Mouse (Mus musculus) embryonic stem cell, embryonic (primary cell): ENCODE measurements around the gene Klb.

ENCODE experiments used
- CTCF ChIA-PET, 4 experiments: fragments of 300-600 bp in 2 of 4; fragments of 350-600 bp in 2 of 4; sonication (Branson Sonifier 250); formaldehyde crosslinking; loops; one replicate each; lab custom pipeline; 2022; ENCODE audit warnings: inconsistent platforms in 2 of 4; lab: Charles Lee
- POLR2A ChIA-PET, 4 experiments: fragments of 300-600 bp in 2 of 4; fragments of 350-600 bp in 2 of 4; sonication (Branson Sonifier 250); formaldehyde crosslinking; loops; one replicate each; lab custom pipeline; 2022; ENCODE audit warnings: antibody characterized with exemption in 4 of 4, inconsistent platforms in 1 of 4; lab: Charles Lee

Klb gene

DNA sequence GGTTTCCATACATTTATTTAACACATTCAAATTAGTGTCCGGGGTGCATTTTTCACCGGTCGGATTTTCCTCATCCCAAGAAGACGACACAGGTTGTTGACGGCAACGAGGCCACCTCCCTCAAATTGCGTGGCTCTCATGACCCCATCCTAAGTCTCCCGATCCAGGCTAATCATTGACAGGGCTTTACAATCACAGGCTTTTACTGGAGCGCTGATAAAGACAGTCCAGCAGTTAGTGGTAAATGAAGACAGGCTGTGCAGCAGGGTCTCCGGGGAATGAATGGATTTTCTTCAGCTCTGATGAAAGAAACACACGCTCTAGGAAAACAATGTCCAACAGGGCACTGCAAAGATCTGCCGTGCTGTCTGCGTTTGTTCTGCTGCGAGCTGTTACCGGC lies at the start of gene Klb:
Gene Klb, plus strand, starts transcription at position 147 of the 400 bp plus-strand sequence.
- POLR2A ChIA-PET: interaction anchor here in 3 of 4 experiments (0.5 to 1.5 kb wide), 6 partner anchors 13 to 230 kb away, joined by 3 to 5 read pairs (median 3); partner anchors contain the start of gene Rfc1 (in 1 of the 3)

DNA sequence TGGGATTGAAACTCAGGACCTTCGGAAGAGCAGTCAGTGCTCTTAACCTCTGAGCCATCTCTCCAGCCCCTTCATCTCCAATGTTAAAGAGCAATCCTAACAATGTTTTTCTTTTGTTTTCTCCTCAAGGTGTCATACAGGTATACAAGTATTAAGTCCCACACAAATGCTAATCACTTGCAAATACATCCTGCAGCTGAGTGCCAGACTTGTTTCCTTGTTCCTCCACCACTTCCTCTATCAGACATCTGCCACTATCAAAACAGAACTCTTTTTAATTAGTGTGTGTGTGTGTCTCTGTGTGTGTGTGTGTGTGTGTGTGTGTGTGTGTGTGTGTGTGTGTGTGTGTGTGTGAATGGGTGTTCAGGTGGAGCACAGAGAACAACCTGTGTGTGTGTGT lies 48.5 kb upstream of the Klb start:
- ChIA-PET POLR2A (interaction anchor here (0.6 to 4.0 kb wide), 41 partner anchors 9 to 1326 kb away, joined by 3 to 27 read pairs (median 5); partner anchors contain the start of genes Lias (in 2 of the 4), Rfc1 (in 2 of the 4), Rpl9 (in 2 of the 4) and Wdr19 (in 2 of the 4)), CTCF (interaction anchor here in 3 of 4 experiments (0.5 to 1.8 kb wide), 3 partner anchors 15 to 38 kb away, joined by 3 to 5 read pairs (median 3); no protein-coding TSS in a partner anchor)

More for the DNA sequence above, at the start of gene Klb:
- CTCF ChIA-PET: no interaction called here

DNA sequence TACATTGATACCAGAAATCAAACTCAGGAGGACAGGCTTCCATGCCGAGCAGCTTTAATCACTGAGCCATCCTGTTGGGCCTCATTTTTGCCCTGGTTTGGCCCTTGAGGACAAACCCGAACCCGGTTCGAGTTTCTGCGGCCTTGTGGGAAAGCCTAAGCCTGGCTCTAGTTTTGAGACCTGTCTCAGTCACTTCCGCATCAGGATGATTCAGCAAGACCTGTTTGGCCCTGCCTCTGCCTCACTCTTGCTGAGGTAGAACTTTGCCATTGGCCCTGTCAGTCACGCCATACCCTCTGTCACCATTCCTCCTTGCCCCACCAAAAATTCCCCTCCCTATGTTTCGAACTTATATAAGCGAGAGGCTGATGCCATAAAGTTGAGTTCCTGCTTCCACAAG lies 48.0 kb upstream of the Klb start:
- ChIA-PET CTCF (interaction anchor here in 3 of 4 experiments (0.5 to 1.8 kb wide), 3 partner anchors 16 to 38 kb away, joined by 3 to 5 read pairs (median 3); no protein-coding TSS in a partner anchor), POLR2A (interaction anchor here in 3 of 4 experiments (0.6 to 4.0 kb wide), 36 partner anchors 9 to 236 kb away, joined by 3 to 27 read pairs (median 5); partner anchors contain the start of genes Lias (in 2 of the 3), Rfc1 (in 2 of the 3), Rpl9 (in 2 of the 3) and Ugdh (in 1 of the 3))

DNA sequence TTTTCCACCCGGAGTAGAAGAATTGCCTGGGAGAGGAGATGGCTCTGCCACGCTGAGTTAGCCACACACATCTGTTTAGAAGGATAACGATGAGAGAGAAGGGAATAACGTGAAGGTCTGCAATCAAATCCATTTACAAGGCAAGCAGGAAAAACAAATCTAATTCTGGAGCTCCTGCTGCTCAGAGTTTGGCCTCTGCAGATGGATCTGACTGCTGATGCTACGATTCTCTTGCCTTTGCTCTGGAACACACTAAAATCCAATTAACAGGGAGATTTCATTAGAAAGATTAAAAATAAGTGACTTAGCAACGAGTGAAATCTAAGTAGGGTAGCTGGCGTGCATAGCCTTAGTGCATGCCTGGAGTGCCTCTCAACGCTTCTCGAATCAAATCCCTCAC lies 42.6 kb upstream of the Klb start:
- ChIA-PET CTCF (no interaction called here), POLR2A (interaction anchor here in 2 of 4 experiments (1.3 to 2.4 kb wide), 2 partner anchors 86 kb away, joined by 3 to 6 read pairs; partner anchors contain the start of genes Lias (in 2 of the 2) and Rpl9 (in 2 of the 2))

DNA sequence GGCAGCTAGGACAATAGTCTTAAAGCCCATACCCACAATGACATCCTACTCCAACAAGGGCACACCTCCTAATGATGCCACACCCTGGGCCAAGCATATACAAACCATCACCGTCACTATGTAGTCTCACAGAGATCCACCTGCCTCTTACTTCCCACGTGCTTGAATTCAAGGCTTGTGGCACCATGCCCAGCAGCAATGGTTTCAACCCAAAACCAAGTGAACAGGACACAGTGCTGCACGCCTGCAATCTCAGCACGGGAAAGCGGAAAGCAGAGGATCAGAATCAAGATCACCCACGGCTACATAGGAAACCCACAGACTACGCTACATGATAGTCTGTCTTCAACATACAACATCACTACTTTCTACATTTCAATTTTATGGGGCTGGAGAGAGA lies 39.9 kb upstream of the Klb start:
- ChIA-PET CTCF (no interaction called here), POLR2A (interaction anchor here in 1 of 4 experiments (1.2 to 5.2 kb wide), 2 partner anchors 8 to 22 kb away, joined by 3 to 26 read pairs; no protein-coding TSS in a partner anchor)

DNA sequence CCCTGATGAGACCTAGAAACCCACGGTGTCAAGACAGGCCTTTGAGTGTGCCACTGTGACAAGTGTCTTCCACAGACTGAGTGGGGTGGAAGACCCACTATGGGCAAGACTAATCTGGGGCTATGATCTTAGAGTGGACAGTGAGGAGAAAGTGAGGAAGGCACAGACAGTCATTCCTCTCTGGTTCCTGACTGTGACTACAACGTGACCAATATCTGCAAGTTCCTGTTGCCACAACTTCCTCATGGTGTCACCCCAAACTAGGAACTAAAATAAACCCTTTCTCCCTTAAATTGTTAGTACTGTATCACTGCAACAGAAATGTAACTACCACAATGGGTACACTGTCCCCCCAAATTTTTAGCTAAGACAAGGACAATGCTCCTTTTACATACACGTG lies 39.2 kb upstream of the Klb start:
- CTCF ChIA-PET: no interaction called here

DNA sequence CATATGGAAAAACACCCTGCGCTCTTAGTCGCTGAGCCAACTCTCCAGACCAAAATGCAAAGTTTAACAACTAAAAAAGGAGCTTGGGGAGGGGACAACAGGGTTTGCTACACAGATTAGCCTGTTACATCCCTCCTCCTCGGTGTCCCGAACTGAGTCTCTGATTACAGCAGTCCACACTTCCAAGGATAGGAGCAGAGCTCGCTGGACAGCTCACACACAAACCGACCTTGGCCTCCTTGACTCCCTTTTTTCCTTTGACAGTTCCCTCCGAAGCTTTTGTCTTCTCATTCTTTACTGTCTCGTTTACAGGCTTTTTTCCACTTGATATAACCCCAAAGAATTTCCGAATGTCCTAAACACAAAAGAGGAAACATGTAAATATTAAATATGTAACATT lies 28.9 kb upstream of the Klb start:
- POLR2A ChIA-PET: interaction anchor here in 1 of 4 experiments (0.7 to 1.2 kb wide), 2 partner anchors 14 to 72 kb away, joined by 3 read pairs; partner anchors contain the start of genes Lias and Rpl9
- CTCF ChIA-PET: no interaction called here

More for the DNA sequence above, 39.2 kb upstream of the Klb start:
- POLR2A ChIA-PET: interaction anchor here in 1 of 4 experiments (0.9 to 5.2 kb wide), 2 partner anchors 9 to 20 kb away, joined by 3 to 26 read pairs; no protein-coding TSS in a partner anchor

DNA sequence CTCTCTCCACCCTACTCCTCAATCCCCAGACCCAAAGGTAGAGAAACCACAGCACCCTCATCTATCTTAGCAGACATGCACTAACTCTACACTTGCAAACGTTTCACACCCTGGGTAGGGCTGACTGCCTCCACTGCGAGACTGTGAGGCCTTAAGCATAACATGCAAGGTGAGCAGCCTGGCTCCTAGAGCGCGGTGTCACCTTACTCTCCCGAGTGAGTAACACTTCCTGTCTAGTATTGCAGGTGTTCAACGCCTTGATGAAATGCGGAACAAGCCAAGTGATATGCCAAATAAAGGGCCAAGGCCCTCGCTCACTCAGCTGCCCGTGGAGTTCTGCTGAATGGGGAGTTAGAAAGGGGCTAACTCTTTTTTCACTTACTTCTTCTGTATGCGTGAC lies 25.9 kb upstream of the Klb start:
- ChIA-PET CTCF (no interaction called here), POLR2A (interaction anchor here in 3 of 4 experiments (0.7 to 1.6 kb wide), 4 partner anchors 21 to 69 kb away, joined by 3 to 5 read pairs (median 4); partner anchors contain the start of genes Lias (in 1 of the 3) and Rpl9 (in 1 of the 3))

DNA sequence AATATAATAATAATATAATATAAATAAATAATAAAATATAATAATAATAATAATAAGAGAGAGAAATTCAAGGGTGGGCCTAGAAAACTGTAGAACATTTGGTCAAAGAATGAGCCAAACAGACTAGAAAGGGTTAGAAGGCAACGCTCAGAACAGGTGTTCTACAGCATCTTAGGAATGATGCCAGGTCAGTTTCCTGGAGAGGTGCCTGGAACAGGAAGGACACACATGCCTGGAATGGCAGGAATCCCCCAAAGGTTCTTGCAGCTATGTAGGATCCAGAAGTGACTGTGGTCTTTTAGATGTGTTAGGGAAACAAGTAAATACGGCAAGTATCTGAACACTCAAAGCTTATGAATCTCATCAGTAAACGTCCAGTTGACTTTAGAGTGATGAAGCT lies 23.8 kb upstream of the Klb start:
- CTCF ChIA-PET: interaction anchor here in 1 of 4 experiments (1.2 kb wide), 1 partner anchor 10 kb away, joined by 3 read pairs; no protein-coding TSS in a partner anchor

DNA sequence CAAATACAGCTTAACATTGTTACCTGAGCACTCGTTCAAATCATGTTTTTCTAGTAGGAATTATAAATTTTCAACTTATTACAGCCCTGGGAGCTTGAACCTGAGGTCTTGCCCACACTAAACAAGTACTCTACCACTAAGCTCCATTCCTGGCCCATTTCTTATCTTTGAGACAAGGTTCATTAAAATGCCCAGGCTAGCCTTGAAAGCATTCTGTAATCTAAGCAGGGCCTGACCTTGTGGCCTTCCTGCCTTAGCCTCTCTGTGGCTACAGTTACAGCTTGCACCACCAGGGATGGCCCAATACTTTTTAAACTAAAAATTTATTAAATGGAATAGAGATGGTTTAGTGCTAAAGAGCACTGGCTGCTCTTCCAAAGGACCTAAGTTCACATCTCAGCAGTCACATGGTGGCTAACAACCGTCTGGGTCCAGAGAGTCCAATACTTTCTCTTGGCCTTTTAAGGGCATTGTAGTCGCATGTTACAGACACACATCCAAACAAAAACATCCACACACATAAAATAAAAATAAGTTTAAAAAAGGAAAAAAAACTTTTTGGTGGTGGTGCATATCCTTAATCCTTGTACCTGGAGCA lies 23.3 kb upstream of the Klb start:
- POLR2A ChIA-PET: interaction anchor here in 2 of 4 experiments (0.6 to 2.7 kb wide), 8 partner anchors 10 to 60 kb away, joined by 3 to 17 read pairs (median 5); partner anchors contain the start of gene Rfc1 (in 2 of the 2)
- CTCF ChIA-PET: interaction anchor here in 1 of 4 experiments (1.2 kb wide), 1 partner anchor 10 kb away, joined by 3 read pairs; no protein-coding TSS in a partner anchor

More for the DNA sequence above, 23.8 kb upstream of the Klb start:
- POLR2A ChIA-PET: interaction anchor here in 3 of 4 experiments (0.6 to 2.7 kb wide), 11 partner anchors 10 to 90 kb away, joined by 3 to 17 read pairs (median 5); partner anchors contain the start of genes Lias (in 2 of the 3), Rfc1 (in 2 of the 3) and Rpl9 (in 2 of the 3)

DNA sequence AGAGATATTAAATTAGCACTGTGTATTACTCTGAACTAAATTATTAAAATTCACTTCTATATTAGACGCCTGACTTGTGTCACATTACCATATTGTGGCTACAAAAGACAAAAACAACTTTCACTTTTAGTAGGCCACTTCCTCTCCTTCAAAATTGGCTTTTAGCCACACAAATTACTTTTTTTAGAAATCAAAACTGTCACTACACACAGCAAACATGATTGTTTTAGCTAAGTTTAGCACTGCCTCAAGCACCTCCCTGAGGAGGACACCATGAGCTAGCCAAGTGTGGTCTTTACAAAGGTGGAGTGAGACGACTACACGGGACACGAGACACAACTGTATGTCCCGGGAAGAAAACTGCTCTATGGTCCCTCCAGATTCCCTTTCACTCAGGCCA lies 21.9 kb upstream of the Klb start:
- CTCF ChIA-PET: no interaction called here
- POLR2A ChIA-PET: interaction anchor here in 2 of 4 experiments (0.8 to 1.7 kb wide), 5 partner anchors 8 to 296 kb away, joined by 3 to 11 read pairs (median 3); partner anchors contain the start of gene Rfc1 (in 1 of the 2)

DNA sequence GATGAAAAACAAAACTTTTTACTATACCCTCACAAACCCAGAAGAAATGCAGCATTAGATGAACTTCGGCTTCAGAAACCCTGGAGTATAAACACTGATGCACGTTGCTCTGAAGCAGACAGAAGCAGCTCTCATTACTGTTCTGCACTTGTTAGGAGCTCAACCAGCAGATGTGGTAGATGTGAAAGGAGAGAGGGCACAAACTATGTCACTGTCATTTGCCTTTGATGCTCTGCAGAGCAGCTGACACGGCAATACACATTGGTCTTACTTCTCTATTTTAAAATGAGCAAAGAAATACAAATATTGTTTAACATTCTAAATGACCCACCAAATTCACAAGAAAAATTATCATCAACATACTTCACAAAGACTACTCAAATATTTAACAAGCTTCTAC lies 18.1 kb upstream of the Klb start:
- ChIA-PET CTCF (interaction anchor here in 1 of 4 experiments (1.0 kb wide), 1 partner anchor 447 kb away, joined by 3 read pairs; no protein-coding TSS in a partner anchor), POLR2A (interaction anchor here in 1 of 4 experiments (1.0 to 2.1 kb wide), 4 partner anchors 23 to 61 kb away, joined by 3 to 7 read pairs (median 4); partner anchors contain the start of genes Lias and Rpl9)

DNA sequence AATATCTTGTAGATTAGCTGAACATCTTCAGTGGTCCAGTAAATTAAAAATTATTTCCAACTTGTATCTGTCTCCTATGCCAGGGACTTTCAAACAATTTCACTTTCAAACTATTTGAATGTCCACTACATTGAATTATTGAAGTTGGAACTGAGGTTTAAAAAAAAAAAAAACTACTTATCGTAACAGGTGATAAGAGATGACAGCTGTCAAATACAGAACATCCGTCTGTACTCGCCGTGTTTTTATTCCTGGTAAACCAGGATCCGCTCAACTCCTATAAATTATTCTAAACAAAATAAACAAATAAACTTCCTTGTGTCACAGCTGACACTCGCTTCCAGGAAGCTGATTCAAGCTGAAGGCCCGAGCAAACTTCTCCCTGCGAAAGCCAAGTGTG lies 13.3 kb upstream of the Klb start:
- CTCF ChIA-PET: interaction anchor here in 2 of 4 experiments (0.8 to 1.5 kb wide), 4 partner anchors 10 to 331 kb away, joined by 3 read pairs; partner anchors contain the start of gene Ugdh (in 1 of the 2)
- POLR2A ChIA-PET: interaction anchor here (0.6 to 3.8 kb wide), 40 partner anchors 9 to 428 kb away, joined by 3 to 53 read pairs (median 5); partner anchors contain the start of genes Lias (in 4 of the 4), Rpl9 (in 4 of the 4), Ugdh (in 1 of the 4) and Wdr19 (in 1 of the 4)

DNA sequence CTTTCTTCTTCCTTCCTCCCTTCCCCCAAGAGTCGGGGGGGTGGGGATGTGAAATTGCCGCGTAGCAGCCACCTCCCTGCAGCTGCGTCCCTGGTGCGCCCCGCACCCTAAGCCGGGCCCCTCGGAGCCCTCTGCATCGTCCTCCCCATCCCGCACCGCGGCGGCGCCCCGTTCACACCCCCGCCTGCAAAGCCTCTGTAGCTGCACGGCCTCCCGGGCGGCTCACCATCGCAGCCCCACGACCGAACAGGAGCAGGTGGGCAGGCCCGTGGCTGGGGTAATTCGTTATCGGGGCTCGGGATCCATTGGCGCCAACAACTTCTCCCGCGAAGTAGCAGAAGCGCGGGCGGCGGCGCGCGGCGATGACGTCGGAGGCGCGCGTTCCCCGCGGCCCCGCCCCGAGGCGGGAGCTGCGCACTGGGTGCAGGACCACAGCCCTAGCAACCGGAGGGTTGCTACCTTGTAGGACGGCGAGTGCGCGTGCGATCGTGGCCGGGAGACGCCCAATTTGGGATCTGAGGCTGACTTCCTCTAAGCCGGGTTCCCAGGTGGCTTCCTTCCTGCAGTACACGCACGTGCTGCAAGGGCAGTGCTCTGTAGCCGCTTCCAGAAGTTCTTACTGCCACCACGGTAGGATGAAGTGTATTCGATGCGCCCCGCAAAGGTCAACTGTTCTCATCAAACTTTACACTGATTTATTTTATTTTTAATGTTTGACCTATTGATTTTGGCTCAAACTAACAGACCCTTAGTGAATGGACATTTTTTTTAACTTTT lies 12.6 kb upstream of the Klb start, which contains the start of gene Rfc1:
Gene Rfc1, minus strand, starts transcription at position 373 of the 777 bp plus-strand sequence.
- CTCF ChIA-PET: interaction anchor here in 2 of 4 experiments (0.8 to 1.5 kb wide), 5 partner anchors 11 to 332 kb away, joined by 3 read pairs; partner anchors contain the start of gene Ugdh (in 1 of the 2)
- POLR2A ChIA-PET: interaction anchor here (0.5 to 3.8 kb wide), 61 partner anchors 9 to 429 kb away, joined by 3 to 53 read pairs (median 5); partner anchors contain the start of genes Lias (in 4 of the 4), Rpl9 (in 4 of the 4), Ugdh (in 2 of the 4) and Gm43552 (in 1 of the 4)

DNA sequence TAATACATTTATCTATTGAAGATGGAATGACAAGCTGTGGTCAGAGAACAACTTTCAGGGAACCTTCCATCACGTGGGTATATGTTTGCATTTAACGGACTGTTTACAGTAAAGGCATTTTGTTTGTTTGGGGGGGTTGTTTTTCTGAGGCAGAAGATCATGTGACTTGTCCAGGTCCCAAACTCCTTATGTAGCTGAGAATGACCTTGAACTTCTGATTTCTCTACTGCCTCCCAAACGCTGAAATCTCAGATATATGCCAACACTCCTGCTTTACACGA lies 12.1 kb upstream of the Klb start:
- ChIA-PET CTCF (interaction anchor here in 2 of 4 experiments (0.7 to 1.5 kb wide), 3 partner anchors 80 to 846 kb away, joined by 3 to 4 read pairs (median 3); no protein-coding TSS in a partner anchor), POLR2A (interaction anchor here (0.7 to 3.8 kb wide), 52 partner anchors 9 to 343 kb away, joined by 3 to 53 read pairs (median 5); partner anchors contain the start of genes Lias (in 3 of the 4), Rpl9 (in 3 of the 4), Ugdh (in 2 of the 4) and Gm43552 (in 1 of the 4))

DNA sequence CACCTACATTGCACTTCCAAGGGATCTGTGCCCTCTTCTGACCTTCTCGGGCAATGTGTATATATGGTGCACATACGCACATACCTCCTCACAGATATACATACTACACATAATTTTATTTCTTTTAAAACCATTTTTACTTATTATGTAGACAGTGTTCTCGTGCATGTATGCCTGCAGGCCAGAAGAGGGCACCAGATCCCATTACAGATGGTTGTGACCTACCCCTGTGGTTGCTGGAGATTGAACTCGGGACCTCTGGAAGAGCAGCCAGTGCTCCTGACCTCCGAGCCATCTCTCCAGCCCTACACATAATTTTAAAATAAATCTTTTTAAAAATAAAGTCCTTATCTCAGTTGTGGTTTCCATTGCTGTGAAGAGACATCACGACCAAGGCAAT lies 9.7 kb upstream of the Klb start:
- ChIA-PET CTCF (interaction anchor here in 1 of 4 experiments (0.7 kb wide), 1 partner anchor 39 kb away, joined by 3 read pairs; no protein-coding TSS in a partner anchor), POLR2A (interaction anchor here in 1 of 4 experiments (0.6 to 1.3 kb wide), 3 partner anchors 43 to 53 kb away, joined by 3 to 7 read pairs (median 7); partner anchors contain the start of genes Lias and Rpl9)

DNA sequence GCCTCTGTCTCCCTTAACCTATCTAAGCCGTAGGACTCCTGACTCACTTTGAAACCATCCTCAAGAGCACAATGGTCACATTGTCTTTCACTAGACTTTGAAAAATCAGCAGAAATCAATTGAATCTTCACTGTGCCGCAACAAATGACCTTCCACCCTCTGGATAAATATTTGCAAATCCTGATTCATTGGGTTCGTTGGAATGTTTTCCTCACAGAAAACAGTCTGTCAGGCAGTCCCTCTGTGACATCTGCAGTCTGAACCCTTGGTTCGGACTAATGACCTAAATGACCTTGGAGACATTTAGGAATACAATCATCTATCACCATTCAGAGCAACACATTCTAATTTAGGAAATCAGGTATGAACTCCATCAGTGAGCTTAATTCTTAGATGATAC lies 7.9 kb upstream of the Klb start:
- CTCF ChIA-PET: no interaction called here
- POLR2A ChIA-PET: interaction anchor here in 2 of 4 experiments (0.6 to 2.0 kb wide), 2 partner anchors 51 to 314 kb away, joined by 3 to 9 read pairs; partner anchors contain the start of genes Lias (in 1 of the 2) and Rpl9 (in 1 of the 2)
